8 mouse cellular contexts compared by ENCODE assay signal in the genomic region with DNA sequence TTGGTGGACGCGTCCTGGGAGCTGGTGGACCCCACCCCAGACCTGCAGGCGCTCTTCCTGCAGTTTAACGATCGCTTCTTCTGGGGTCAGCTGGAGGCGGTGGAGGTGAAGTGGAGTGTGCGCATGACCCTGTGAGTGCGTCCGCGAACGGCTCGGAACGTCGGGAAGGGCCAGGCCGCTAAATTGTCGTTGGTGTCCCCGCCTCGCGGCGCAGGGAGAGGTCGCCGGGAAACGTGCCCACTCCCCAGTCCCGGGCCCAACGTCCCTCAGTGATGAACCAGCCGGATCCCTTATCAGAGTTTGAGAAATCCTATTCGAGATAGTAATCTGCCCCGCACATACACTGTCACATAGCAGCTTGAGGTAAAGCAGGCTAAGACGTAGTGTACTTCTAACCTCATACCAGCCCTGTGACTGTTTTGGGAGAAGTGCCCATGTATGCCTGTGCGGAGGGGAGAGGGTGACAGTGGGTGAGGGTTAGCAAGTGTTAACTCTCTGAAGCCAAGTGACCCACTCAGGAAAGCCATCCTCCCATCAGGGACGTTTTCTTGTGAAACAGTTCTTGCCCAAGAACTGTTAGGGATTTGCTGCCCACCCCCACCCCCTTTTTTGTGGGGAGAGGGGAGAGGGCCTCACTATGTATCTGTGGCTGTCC. TPM values are rescaled to one million over a fixed set of nuclear protein-coding genes. Genes with fewer than 3 reads are reported as not detected.
DNase-seq lines count a peak whose midpoint lies in the region; ATAC-seq and TF ChIP-seq lines count a peak whose summit lies in the region.

No protein-coding gene starts in this region.

- WGBS in heart, postnatal 0 days = 2% methylated on average over 31 of the region's 31 CpGs
- WGBS in midbrain, embryonic 10.5 days = 9% methylated on average over 31 of the region's 31 CpGs

- peak overlapping the region; percentile 96 for H3K4me2 ChIP-seq in heart, postnatal 0 days (ENCODE audit: low read depth, low read length)

- no peak for TF ChIP-seq POLR2A in bone marrow macrophage, adult 2 months (IDR thresholded peaks at IDR 0.05; ENCODE audit: borderline replicate concordance, low read depth, low read length)

- peak overlapping the region; percentile 89 for H3K4me3 ChIP-seq in bone marrow macrophage, adult 2 months (ENCODE audit: insufficient read depth, low read length)
- peak overlapping the region; percentile 82 for H3K4me3 ChIP-seq in heart, postnatal 0 days (ENCODE audit: low read depth, low read length)
- peak overlapping the region; percentile 97 for H3K4me3 ChIP-seq in midbrain, embryonic 10.5 days

- TF ChIP-seq CTCF in bone marrow macrophage, adult 2 months (IDR thresholded peaks at IDR 0.05; ENCODE audit: low read depth, low read length) = no peak
- TF ChIP-seq CTCF in heart, postnatal 0 days (IDR thresholded peaks at IDR 0.05; ENCODE audit: low read depth) = no peak

- no peaks in the 10 kb centered on the region for H3K9me3 ChIP-seq in heart, postnatal 0 days (replicated peaks; ENCODE audit: control insufficient read depth, low read length)
- no peaks in the 10 kb centered on the region for H3K9me3 ChIP-seq in midbrain, embryonic 10.5 days (replicated peaks)

- H3K4me1 ChIP-seq in bone marrow macrophage, adult 2 months (ENCODE audit: control insufficient read depth, insufficient read depth, low read length) = peaks cover 26% of the 10 kb centered on the region
- H3K4me1 ChIP-seq in heart, postnatal 0 days (ENCODE audit: control insufficient read depth, insufficient read depth) = peaks cover 13% of the 10 kb centered on the region
- H3K4me1 ChIP-seq in midbrain, embryonic 10.5 days = peaks cover 34% of the 10 kb centered on the region

- peak overlapping the region; percentile 79 for H3K9ac ChIP-seq in heart, postnatal 0 days (replicated peaks; ENCODE audit: low read depth, low read length)

- peak; percentile 3; the same call in 1 of the 2 replicates for ATAC-seq in heart, postnatal 0 days (ENCODE audit: insufficient read depth, low read depth)

- TF ChIP-seq EP300 in heart, postnatal 0 days (IDR thresholded peaks at IDR 0.05; ENCODE audit: low read depth) = no peak

- H3K36me3 ChIP-seq in heart, postnatal 0 days (replicated peaks; ENCODE audit: control insufficient read depth, insufficient read depth, low read length) = peaks cover 55% of the 10 kb centered on the region
- H3K36me3 ChIP-seq in midbrain, embryonic 10.5 days = peaks cover 68% of the 10 kb centered on the region

- DNase-seq in kidney, postnatal 10 days = peak; percentile 43
- no peak for DNase-seq in kidney, postnatal 36 days
- DNase-seq in heart, postnatal 0 days (ENCODE audit: low spot score) = no peak
- DNase-seq in midbrain, embryonic 10.5 days (ENCODE audit: low spot score) = no peak
- DNase-seq in ovary, adult 18-20 months (ENCODE audit: low spot score) = no peak
- DNase-seq in left cerebral cortex, adult 11 months (ENCODE audit: low spot score) = no peak
- DNase-seq in embryo, embryonic 10 days (ENCODE audit: low spot score) = no peak

- H3K27me3 ChIP-seq in heart, postnatal 0 days (ENCODE audit: control insufficient read depth, insufficient read depth, low read length) = no peaks in the 10 kb centered on the region
- no peaks in the 10 kb centered on the region for H3K27me3 ChIP-seq in midbrain, embryonic 10.5 days (ENCODE audit: low read depth, poor library complexity, severe bottlenecking)

- H3K27ac ChIP-seq in bone marrow macrophage, adult 2 months (ENCODE audit: insufficient read depth, low read depth, low read length) = peak overlapping the region; percentile 54
- peak overlapping the region; percentile 84 for H3K27ac ChIP-seq in heart, postnatal 0 days (ENCODE audit: low read depth)
- H3K27ac ChIP-seq in midbrain, embryonic 10.5 days (replicated peaks) = peak overlapping the region; percentile 86

RNA-seq across cellular contexts. Expression of a gene that starts 0.7 kb away (rescaled TPM):
- polyA plus RNA-seq in bone marrow macrophage, adult 2 months (2012; ENCODE audit: insufficient read depth, insufficient read length, missing spikeins) = 14.1 and 14.5 TPM in 2 replicates
- total RNA-seq in heart, postnatal 0 days (2014; rRNA removed; ENCODE audit: low replicate concordance) = 9.6 and 14.5 TPM in 2 replicates
- 5.1 and 6.7 TPM in 2 replicates for polyA plus RNA-seq in heart, postnatal 0 days (2015; fragmentation: Nextera tagmentation; extraction: Ambion mirVana)
- 10.6 and 14.7 TPM in 2 replicates for polyA plus RNA-seq in midbrain, embryonic 10.5 days (2016; fragmentation: Nextera tagmentation; extraction: Ambion mirVana)

RNA-seq across cellular contexts. Expression of a gene that starts 0.9 kb away (rescaled TPM):
- 11.8 and 12.4 TPM in 2 replicates for polyA plus RNA-seq in bone marrow macrophage, adult 2 months (2012; ENCODE audit: insufficient read depth, insufficient read length, missing spikeins)
- total RNA-seq in heart, postnatal 0 days (2014; rRNA removed; ENCODE audit: low replicate concordance) = 9.0 and 16.9 TPM in 2 replicates
- 5.0 and 5.3 TPM in 2 replicates for polyA plus RNA-seq in heart, postnatal 0 days (2015; fragmentation: Nextera tagmentation; extraction: Ambion mirVana)
- polyA plus RNA-seq in midbrain, embryonic 10.5 days (2016; fragmentation: Nextera tagmentation; extraction: Ambion mirVana) = 8.4 and 9.6 TPM in 2 replicates

RNA-seq across cellular contexts. Expression of a gene that starts 35.5 kb away (rescaled TPM):
- polyA plus RNA-seq in bone marrow macrophage, adult 2 months (2012; ENCODE audit: insufficient read depth, insufficient read length, missing spikeins) = 12.8 and 16.6 TPM in 2 replicates
- 45.9 and 49.9 TPM in 2 replicates for total RNA-seq in heart, postnatal 0 days (2014; rRNA removed; ENCODE audit: low replicate concordance)
- polyA plus RNA-seq in heart, postnatal 0 days (2015; fragmentation: Nextera tagmentation; extraction: Ambion mirVana) = 49.6 and 50.2 TPM in 2 replicates
- 61.7 and 72.1 TPM in 2 replicates for polyA plus RNA-seq in midbrain, embryonic 10.5 days (2016; fragmentation: Nextera tagmentation; extraction: Ambion mirVana)

RNA-seq across cellular contexts. Expression of a gene that starts 35.5 kb away (rescaled TPM):
- 33.4 and 34.6 TPM in 2 replicates for polyA plus RNA-seq in bone marrow macrophage, adult 2 months (2012; ENCODE audit: insufficient read depth, insufficient read length, missing spikeins)
- total RNA-seq in heart, postnatal 0 days (2014; rRNA removed; ENCODE audit: low replicate concordance) = 77.2 and 117 TPM in 2 replicates
- 114 and 115 TPM in 2 replicates for polyA plus RNA-seq in heart, postnatal 0 days (2015; fragmentation: Nextera tagmentation; extraction: Ambion mirVana)
- polyA plus RNA-seq in midbrain, embryonic 10.5 days (2016; fragmentation: Nextera tagmentation; extraction: Ambion mirVana) = 149 and 156 TPM in 2 replicates

RNA-seq across cellular contexts. Expression of a gene that starts 50.7 kb away (rescaled TPM):
- 27.7 and 30.9 TPM in 2 replicates for polyA plus RNA-seq in bone marrow macrophage, adult 2 months (2012; ENCODE audit: insufficient read depth, insufficient read length, missing spikeins)
- 60.9 and 79.6 TPM in 2 replicates for total RNA-seq in heart, postnatal 0 days (2014; rRNA removed; ENCODE audit: low replicate concordance)
- polyA plus RNA-seq in heart, postnatal 0 days (2015; fragmentation: Nextera tagmentation; extraction: Ambion mirVana) = 16.5 and 17.7 TPM in 2 replicates
- 11.9 and 12.3 TPM in 2 replicates for polyA plus RNA-seq in midbrain, embryonic 10.5 days (2016; fragmentation: Nextera tagmentation; extraction: Ambion mirVana)
